Mouse (Mus musculus) stomach, embryonic 15.5 days (tissue): ENCODE measurements at regions not wholly inside any gene's neighbourhood (a gene's known extent, or its start where the extent isn't known, plus 50 kb on each side); places are given as distances from the start of the nearest gene placed in this dataset.
A peak's percentile ranks its signal among the peaks of the same experiment; 100 is the strongest.

Experiments used
- ATAC-seq: fragments of 200-750 bp; cut with Nextera tagmentation; 2 replicates; pipeline ENCODE4 v1.8.0; 2017; ENCODE audit warnings: low read depth, moderate number of reproducible peaks, moderate TSS enrichment; ENCODE audit not compliant: insufficient read depth, low FRiP score
- H3K27ac ChIP-seq: fragments of 300-500 bp; sonication (generic); 2 replicates; pipeline ENCODE4 v1.5.1; 2015; ENCODE audit warnings: mild to moderate bottlenecking, inconsistent platforms
- H3K27me3 ChIP-seq: fragments of 300-500 bp; sonication (generic); replicated peaks from 2 replicates; pipeline ENCODE4 v1.6.1; 2015; ENCODE audit warnings: inconsistent platforms
- H3K36me3 ChIP-seq: fragments of 300-500 bp; sonication (generic); 2 replicates; pipeline ENCODE4 v1.6.1; 2015; ENCODE audit warnings: inconsistent platforms
- H3K4me1 ChIP-seq: fragments of 300-500 bp; sonication (generic); 2 replicates; pipeline ENCODE4 v1.6.1; 2015; ENCODE audit warnings: inconsistent platforms
- H3K4me2 ChIP-seq: fragments of 300-500 bp; sonication (generic); 2 replicates; pipeline ENCODE4 v1.6.1; 2015; ENCODE audit warnings: mild to moderate bottlenecking, inconsistent platforms
- H3K4me3 ChIP-seq: fragments of 300-500 bp; sonication (generic); replicated peaks from 2 replicates; pipeline ENCODE4 v1.5.1; 2015; ENCODE audit warnings: inconsistent platforms
- H3K9ac ChIP-seq: fragments of 300-500 bp; sonication (generic); 2 replicates; pipeline ENCODE4 v1.6.1; 2015; ENCODE audit warnings: inconsistent platforms
- H3K9me3 ChIP-seq: fragments of 300-500 bp; sonication (generic); 2 replicates; pipeline ENCODE4 v1.6.1; 2016; ENCODE audit warnings: inconsistent platforms
- whole genome bisulfite sequencing: fragments of 180-500 bp; shearing (Covaris S2); methylation state at CpG from one replicate; pipeline ENCODE4 v1.1.7; 2015; 5-methylcytosine and 5-hydroxymethylcytosine counted together

DNA sequence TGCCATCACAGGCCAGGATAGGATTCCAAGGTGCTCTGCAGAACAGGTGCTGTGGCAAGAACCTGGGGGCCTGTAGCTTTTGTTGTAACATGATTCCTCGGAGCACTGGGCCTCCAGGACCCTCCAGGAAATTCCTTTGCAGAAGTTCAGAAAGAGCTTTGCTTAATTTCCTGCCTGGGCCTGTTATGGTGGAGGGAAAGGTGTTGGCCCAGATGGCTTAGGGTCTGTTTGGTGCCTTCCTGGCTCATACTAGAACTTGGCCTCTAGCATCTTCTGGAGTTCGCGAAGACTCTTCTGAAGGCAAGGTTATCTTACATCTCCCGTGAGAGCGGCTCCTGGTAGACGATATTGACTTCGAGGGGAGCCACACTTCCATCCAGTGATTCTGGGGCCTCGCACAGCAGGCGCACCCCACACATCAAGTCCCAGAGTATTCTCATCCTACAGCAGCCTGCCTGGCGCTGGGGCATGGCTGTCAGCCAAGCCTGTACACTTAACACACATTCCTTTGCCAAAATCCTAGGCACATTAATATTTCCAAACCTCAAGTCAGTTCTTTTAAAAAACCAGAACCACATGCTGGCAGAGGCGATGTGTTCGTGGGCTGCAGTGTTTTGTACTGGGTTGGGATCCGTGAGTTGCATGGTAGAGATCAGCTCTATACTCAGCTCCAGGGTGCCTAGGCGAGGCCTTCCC, 54.5 kb upstream of the Cxcl14 start:
- no peak overlapping the region for H3K4me2 ChIP-seq
- H3K4me3 ChIP-seq: no peak overlapping the region
- peak overlapping the region; percentile 48 for H3K27ac ChIP-seq
- no peaks in the 10 kb centered on the region for H3K36me3 ChIP-seq
- no peaks in the 10 kb centered on the region for H3K9me3 ChIP-seq
- no peak overlapping the region for H3K9ac ChIP-seq
- no peak for ATAC-seq
- whole genome bisulfite sequencing: 61% methylated on average over 14 of the region's 14 CpGs
- H3K27me3 ChIP-seq: no peaks in the 10 kb centered on the region
- 0 out of 2 replicates have a peak, but pooled peaks cover 6% of the 10 kb centered on the region for H3K4me1 ChIP-seq

DNA sequence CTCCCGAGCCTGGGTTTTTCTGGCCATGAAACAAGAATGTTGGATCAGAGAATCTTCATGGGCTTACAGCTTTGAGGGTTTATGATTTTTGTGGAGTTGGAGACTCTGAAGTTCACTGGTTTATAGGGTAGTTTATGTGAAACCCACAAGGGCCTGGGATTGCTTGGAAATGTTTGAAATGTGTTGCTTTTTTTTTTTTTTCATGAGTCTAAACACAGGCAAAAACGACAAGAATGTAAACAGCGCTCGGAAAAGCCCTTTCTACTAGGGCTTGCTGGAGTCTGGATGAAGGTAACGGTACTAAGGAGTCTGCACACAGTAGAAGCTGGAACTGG, 55.0 kb upstream of the Cxcl14 start:
- Histone ChIP-seq H3K27me3 (no peaks in the 10 kb centered on the region), H3K27ac (peak overlapping the region; percentile 48), H3K9me3 (no peaks in the 10 kb centered on the region), H3K4me2 (no peak overlapping the region), H3K36me3 (no peaks in the 10 kb centered on the region), H3K9ac (no peak overlapping the region), H3K4me1 (0 out of 2 replicates have a peak, but pooled peaks cover 6% of the 10 kb centered on the region), H3K4me3 (no peak overlapping the region)
- ATAC-seq: no peak
- WGBS: 47% methylated on average over 5 of the region's 5 CpGs

DNA sequence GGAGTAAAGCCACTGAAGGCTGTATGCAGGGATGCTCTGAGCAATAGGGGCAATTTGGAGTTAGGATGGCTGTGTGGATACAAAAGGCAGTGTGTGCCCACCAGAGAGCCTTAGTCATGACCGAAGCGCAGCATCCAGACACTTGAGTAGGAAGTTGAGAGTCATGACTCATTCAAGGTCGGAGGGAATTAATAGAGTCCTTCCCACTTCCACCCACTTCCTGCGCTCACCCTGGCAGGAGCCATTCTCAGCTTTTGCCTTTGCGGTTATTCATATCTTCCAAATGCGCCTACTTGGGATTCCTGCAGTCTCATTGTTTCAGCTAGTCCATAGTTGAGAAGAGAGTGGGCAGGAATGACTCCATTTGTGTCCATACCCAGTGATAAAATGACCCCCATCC, 56.1 kb upstream of the Cxcl14 start:
- Histone ChIP-seq H3K27me3 (no peaks in the 10 kb centered on the region), H3K9ac (no peak overlapping the region), H3K36me3 (no peaks in the 10 kb centered on the region), H3K9me3 (no peaks in the 10 kb centered on the region), H3K4me2 (no peak overlapping the region), H3K4me3 (no peak overlapping the region), H3K27ac (no peak overlapping the region), H3K4me1 (0 out of 2 replicates have a peak, but pooled peaks cover 6% of the 10 kb centered on the region)
- no peak for ATAC-seq
- WGBS: 86% methylated on average over 6 of the region's 6 CpGs

DNA sequence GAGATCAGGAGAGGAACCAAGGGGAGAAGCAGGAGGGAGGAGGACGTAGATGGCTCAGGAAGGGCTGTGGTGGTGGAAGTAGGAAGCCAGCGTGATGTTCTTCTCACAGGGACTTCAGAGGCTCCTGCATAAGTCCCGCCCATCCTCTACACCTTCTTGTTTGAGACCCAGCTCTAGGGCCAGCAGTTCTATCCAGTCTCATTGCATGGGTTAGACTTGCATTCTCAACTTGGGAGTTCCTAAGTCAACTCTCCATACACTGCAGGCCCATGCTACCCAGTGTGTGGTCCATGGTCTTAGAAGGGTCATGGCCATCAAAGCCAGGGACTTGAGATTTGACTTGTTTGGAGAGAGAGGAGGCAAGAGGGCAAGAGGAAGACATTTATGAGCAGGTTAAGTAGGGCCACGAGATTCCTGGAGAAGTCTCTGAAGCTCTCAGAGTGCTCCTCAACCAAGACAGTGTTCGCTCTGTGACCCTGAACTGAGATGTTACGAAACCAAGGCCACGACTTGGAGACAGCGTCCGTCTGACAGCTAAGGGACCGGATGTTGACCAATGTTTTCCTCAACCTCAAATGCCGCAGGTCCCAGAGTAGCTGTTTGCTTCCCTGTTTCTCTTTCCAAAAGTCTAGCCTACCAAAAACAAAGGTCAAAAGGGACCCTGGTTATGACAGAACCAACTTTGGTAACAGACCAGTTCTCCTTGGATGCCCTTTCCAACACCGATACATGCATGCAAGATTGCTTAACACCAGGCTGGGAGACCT, 56.7 kb upstream of the Cxcl14 start:
- no peak overlapping the region for H3K9ac ChIP-seq
- no peak overlapping the region for H3K4me3 ChIP-seq
- WGBS: 90% methylated on average over 12 of the region's 12 CpGs
- no peak overlapping the region for H3K27ac ChIP-seq
- no peak overlapping the region for H3K4me2 ChIP-seq
- ATAC-seq: no peak
- H3K4me1 ChIP-seq: 0 out of 2 replicates have a peak, but pooled peaks cover 6% of the 10 kb centered on the region
- no peaks in the 10 kb centered on the region for H3K36me3 ChIP-seq
- H3K27me3 ChIP-seq: no peaks in the 10 kb centered on the region
- H3K9me3 ChIP-seq: no peaks in the 10 kb centered on the region

DNA sequence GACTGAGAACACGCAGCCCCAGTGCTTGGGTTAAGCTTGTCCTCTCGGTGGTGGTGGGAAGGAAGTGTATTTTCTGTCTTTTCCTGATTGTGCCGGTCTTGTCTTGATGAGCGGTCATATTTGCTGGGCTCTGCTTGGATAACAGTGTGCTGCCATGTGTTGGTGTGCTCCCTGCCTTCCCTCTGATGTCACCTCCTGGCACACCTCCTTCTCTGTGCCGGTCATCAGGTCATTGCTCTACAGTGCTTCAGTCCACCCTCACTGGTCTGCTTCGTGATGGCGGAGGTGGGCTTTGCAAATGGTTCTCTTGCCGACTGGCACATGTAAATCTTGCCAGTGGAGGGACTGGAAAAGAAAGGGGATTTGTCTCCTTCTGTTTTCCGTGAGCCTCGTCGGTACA, 57.6 kb upstream of the Cxcl14 start:
- no peak for ATAC-seq
- H3K4me1 ChIP-seq: 0 out of 2 replicates have a peak, but pooled peaks cover 6% of the 10 kb centered on the region
- H3K9me3 ChIP-seq: no peaks in the 10 kb centered on the region
- no peak overlapping the region for H3K4me3 ChIP-seq
- no peak overlapping the region for H3K4me2 ChIP-seq
- no peak overlapping the region for H3K9ac ChIP-seq
- H3K36me3 ChIP-seq: no peaks in the 10 kb centered on the region
- WGBS: 89% methylated on average over 11 of the region's 11 CpGs
- H3K27me3 ChIP-seq: no peaks in the 10 kb centered on the region
- H3K27ac ChIP-seq: no peak overlapping the region

DNA sequence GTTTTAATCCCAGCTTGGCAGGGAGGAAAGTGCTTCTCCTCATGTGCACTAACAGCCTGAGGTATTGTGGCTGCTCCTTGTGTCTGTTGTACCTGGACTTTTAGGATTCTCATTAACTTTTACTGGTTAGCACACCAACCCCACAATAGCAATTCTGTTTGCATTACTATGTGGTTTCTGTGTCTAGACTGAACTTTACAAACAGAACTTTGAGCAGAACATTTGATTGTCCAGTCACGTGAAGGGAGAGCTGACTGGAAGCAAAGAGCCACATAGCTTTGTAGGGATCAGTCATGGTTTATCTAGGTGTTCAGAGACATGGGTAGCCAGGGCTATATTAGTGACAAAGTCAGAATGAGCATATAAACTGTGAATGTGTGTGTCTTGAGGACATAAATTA, 58.3 kb upstream of the Cxcl14 start:
- ATAC-seq: no peak
- H3K9ac ChIP-seq: no peak overlapping the region
- WGBS: 65% methylated on average over 1 of the region's 1 CpGs
- H3K27ac ChIP-seq: no peak overlapping the region
- H3K36me3 ChIP-seq: no peaks in the 10 kb centered on the region
- no peak overlapping the region for H3K4me3 ChIP-seq
- no peaks in the 10 kb centered on the region for H3K9me3 ChIP-seq
- 0 out of 2 replicates have a peak, but pooled peaks cover 6% of the 10 kb centered on the region for H3K4me1 ChIP-seq
- H3K4me2 ChIP-seq: no peak overlapping the region
- no peaks in the 10 kb centered on the region for H3K27me3 ChIP-seq

DNA sequence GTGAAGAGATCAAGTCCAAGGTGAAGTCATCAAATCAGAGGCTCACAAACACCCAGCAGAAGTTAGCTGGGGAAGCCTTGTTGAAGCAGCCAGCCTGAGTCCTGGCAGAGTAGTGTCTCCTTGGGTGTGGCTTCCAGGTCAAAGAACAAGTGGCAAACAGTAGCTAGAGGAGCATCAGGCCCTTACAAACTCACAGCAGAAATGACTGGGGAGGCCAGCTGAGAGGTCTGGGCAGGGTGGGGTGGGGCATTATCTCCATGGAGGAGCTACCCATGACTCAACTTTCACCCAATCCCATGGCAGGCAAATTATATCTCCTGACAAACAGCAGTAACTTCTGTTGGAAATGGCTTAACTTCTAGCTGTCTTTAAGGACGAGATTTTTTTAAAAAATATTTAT, 60.6 kb upstream of the Cxcl14 start:
- H3K4me3 ChIP-seq: no peak overlapping the region
- H3K9ac ChIP-seq: no peak overlapping the region
- 39% methylated on average over 1 of the region's 1 CpGs for WGBS
- no peaks in the 10 kb centered on the region for H3K4me1 ChIP-seq
- no peaks in the 10 kb centered on the region for H3K9me3 ChIP-seq
- no peak for ATAC-seq
- H3K4me2 ChIP-seq: no peak overlapping the region
- H3K27me3 ChIP-seq: no peaks in the 10 kb centered on the region
- no peaks in the 10 kb centered on the region for H3K36me3 ChIP-seq
- H3K27ac ChIP-seq: no peak overlapping the region

DNA sequence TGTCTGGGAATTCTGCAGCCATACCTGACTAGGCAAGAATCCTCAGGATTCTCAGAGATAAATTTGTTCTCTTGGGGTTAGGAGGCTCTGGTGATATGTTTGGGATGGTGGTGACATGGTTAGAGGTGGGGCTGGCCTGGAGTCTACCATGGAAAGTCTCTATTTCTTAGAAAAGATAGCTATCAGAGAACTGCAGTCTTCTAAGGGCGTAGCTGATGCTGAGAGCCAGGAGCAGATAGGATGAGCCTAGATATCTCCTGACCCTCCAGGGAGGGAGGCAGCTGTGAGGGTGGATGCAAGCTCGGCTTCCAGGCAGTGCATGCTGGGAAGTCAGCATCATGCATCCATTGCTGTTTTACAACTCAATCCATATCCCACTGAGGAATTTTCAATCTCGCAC, 61.6 kb upstream of the Cxcl14 start:
- WGBS: 88% methylated on average over 3 of the region's 3 CpGs
- Histone ChIP-seq H3K27me3 (no peaks in the 10 kb centered on the region), H3K4me2 (no peak overlapping the region), H3K36me3 (no peaks in the 10 kb centered on the region), H3K27ac (no peak overlapping the region), H3K4me3 (no peak overlapping the region), H3K9ac (no peak overlapping the region), H3K4me1 (no peaks in the 10 kb centered on the region), H3K9me3 (no peaks in the 10 kb centered on the region)
- no peak for ATAC-seq

DNA sequence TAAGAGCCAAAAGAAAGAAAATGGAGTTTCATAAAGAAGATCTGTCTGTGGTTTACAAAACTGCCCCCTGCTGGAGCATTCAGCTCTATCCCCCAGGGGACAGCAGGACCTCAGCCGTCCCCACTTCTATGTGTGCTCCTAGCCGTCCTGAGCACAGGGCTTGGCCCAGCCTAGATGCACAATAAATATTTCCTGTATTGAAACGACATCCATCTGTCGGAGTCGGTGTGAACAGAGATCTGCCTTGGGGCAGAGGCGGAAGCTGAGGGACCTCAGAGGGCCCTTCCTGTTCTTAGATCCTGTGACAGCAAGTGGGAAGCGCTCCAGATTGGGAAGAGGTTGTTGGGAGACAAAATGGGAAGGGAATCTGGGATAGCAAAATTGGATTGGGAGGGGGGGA, 62.5 kb upstream of the Cxcl14 start:
- H3K9ac ChIP-seq: no peak overlapping the region
- 54% methylated on average over 7 of the region's 7 CpGs for WGBS
- no peak overlapping the region for H3K27ac ChIP-seq
- no peaks in the 10 kb centered on the region for H3K27me3 ChIP-seq
- H3K36me3 ChIP-seq: no peaks in the 10 kb centered on the region
- H3K4me1 ChIP-seq: no peaks in the 10 kb centered on the region
- ATAC-seq: no peak
- H3K9me3 ChIP-seq: no peaks in the 10 kb centered on the region
- H3K4me3 ChIP-seq: no peak overlapping the region
- no peak overlapping the region for H3K4me2 ChIP-seq

DNA sequence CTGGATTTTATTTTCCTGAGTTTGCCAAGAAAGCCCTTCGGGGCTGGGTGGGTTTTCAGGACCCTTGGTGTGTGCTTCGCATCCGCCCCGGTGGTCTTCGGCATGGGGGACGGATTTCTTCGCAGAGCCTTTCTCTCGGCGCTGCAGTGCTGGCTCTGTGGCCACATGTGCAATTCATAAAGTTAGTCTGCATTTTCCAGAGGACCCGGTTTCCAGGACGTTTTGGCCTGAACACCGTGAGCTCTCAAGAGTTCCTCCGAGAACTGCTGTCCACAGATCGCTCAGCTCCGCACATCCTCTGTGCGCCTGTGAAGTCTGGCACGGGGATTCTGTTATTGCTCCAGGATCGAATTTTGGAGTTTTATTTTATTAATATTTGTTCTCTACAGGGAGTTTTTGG, 63.2 kb upstream of the Cxcl14 start:
- Histone ChIP-seq H3K9ac (no peak overlapping the region), H3K36me3 (no peaks in the 10 kb centered on the region), H3K4me1 (no peaks in the 10 kb centered on the region), H3K27ac (no peak overlapping the region), H3K27me3 (no peaks in the 10 kb centered on the region), H3K9me3 (no peaks in the 10 kb centered on the region), H3K4me3 (no peak overlapping the region), H3K4me2 (no peak overlapping the region)
- 81% methylated on average over 18 of the region's 18 CpGs for WGBS
- no peak for ATAC-seq

DNA sequence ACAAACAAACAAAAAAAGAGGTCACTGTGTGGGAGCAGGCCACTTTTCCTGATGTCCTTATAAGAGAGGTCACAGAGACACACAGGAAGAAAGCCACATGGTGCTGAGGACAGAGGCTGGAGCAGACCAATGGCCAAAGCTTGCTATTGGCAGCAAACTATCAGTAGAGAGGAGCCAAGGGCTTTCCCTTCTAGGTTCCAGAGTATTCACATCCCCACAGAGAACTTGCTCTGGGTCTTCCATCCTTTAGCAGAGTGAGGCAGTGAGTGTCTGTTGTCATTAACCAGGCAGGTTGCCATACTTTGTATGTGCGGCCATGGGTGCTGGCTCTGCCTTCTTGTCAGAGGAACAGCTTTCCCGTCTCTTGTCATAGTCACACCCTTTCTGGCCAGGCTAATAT, 64.5 kb upstream of the Cxcl14 start:
- 79% methylated on average over 2 of the region's 2 CpGs for WGBS
- no peaks in the 10 kb centered on the region for H3K36me3 ChIP-seq
- no peak overlapping the region for H3K4me3 ChIP-seq
- no peak overlapping the region for H3K4me2 ChIP-seq
- no peaks in the 10 kb centered on the region for H3K9me3 ChIP-seq
- H3K27me3 ChIP-seq: no peaks in the 10 kb centered on the region
- H3K4me1 ChIP-seq: no peaks in the 10 kb centered on the region
- no peak for ATAC-seq
- no peak overlapping the region for H3K27ac ChIP-seq
- H3K9ac ChIP-seq: no peak overlapping the region

DNA sequence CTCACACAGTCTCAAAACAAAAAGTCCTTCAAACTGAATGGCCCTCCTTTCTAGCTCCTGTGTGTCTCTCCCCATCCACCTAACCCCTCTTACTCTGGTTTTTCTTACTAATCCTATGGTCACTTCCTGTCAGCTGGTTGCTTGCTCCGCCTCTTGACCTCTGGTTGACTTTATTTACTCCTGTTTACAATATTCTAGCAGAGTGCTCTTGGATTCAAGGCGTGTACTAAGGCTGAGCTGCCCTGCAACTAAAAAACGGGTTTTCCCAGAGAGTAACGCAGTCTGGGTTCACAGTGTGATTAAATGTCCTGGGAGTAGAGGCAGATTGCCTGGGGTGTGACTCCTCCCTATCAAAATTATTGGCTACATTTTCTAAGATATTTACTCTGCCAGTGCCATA, 64.2 kb upstream of the Gm3045 start:
- Histone ChIP-seq H3K9ac (no peak overlapping the region), H3K4me1 (no peaks in the 10 kb centered on the region), H3K27me3 (no peaks in the 10 kb centered on the region), H3K4me3 (no peak overlapping the region), H3K9me3 (no peaks in the 10 kb centered on the region), H3K36me3 (no peaks in the 10 kb centered on the region), H3K4me2 (no peak overlapping the region), H3K27ac (no peak overlapping the region)
- WGBS: 56% methylated on average over 4 of the region's 4 CpGs
- no peak for ATAC-seq
